Mouse (Mus musculus) hindbrain, embryonic 16.5 days (tissue): ENCODE data around the gene Lrfn1. TPM values are rescaled to one million over a fixed set of nuclear protein-coding genes. Genes with fewer than 3 reads are reported as not detected.

Experiments
- ATAC-seq: fragments of 200-750 bp; cut with Nextera tagmentation; 2 replicates; pipeline ENCODE4 v1.8.0; 2017; ENCODE audit warnings: moderate TSS enrichment, moderate library complexity
- H3K27ac ChIP-seq: fragments of 300-500 bp; sonication (generic); 2 replicates; pipeline ENCODE4 v1.5.1; 2014; ENCODE audit warnings: low read depth, mild to moderate bottlenecking, control low read depth, low read length, moderate library complexity
- H3K27me3 ChIP-seq: fragments of 300-500 bp; sonication (generic); replicated peaks from 2 replicates; pipeline ENCODE4 v1.6.1; 2014; ENCODE audit warnings: low read length; ENCODE audit not compliant: control insufficient read depth, insufficient read depth
- H3K36me3 ChIP-seq: fragments of 300-500 bp; sonication (generic); 2 replicates; pipeline ENCODE4 v1.6.1; 2014; ENCODE audit warnings: mild to moderate bottlenecking, low read length, moderate library complexity, mixed read lengths; ENCODE audit not compliant: control insufficient read depth, insufficient read depth
- H3K4me1 ChIP-seq: fragments of 300-500 bp; sonication (generic); 2 replicates; pipeline ENCODE4 v1.6.1; 2014; ENCODE audit warnings: low read depth, low read length; ENCODE audit not compliant: control insufficient read depth, insufficient read depth
- H3K4me2 ChIP-seq: fragments of 300-500 bp; sonication (generic); 2 replicates; pipeline ENCODE4 v1.6.1; 2014; ENCODE audit warnings: mild to moderate bottlenecking, low read length, control low read depth, moderate library complexity
- H3K4me3 ChIP-seq: fragments of 300-500 bp; sonication (generic); 2 replicates; pipeline ENCODE4 v1.5.1; 2014; ENCODE audit warnings: mild to moderate bottlenecking, low read length, control low read depth, moderate library complexity
- H3K9ac ChIP-seq: fragments of 300-500 bp; sonication (generic); 2 replicates; pipeline ENCODE4 v1.6.1; 2014; ENCODE audit warnings: low read depth, mild to moderate bottlenecking, control low read depth, low read length, moderate library complexity
- H3K9me3 ChIP-seq: fragments of 300-500 bp; sonication (generic); 2 replicates; pipeline ENCODE4 v1.6.1; 2014; ENCODE audit warnings: mild to moderate bottlenecking, low read length, moderate library complexity; ENCODE audit not compliant: control insufficient read depth
- WGBS: fragments of 180-500 bp; shearing (Covaris S2); extraction: QIAGEN DNeasy Blood & Tissue Kit; methylation state at CpG from one replicate; pipeline ENCODE4 v1.1.7; 2014; 5-methylcytosine and 5-hydroxymethylcytosine counted together
- polyA plus RNA-seq: library from polyadenylated mRNA; unstranded; fragments of >200 nt; fragmentation: Nextera tagmentation; extraction: Ambion mirVana; gene quantifications from 2 replicates; pipeline ENCODE4 v1.2.1, GENCODE M21; 2015

The Lrfn1 gene
- polyA plus RNA-seq, 1 experiment from 2014 or later = 15.1 TPM

DNA sequence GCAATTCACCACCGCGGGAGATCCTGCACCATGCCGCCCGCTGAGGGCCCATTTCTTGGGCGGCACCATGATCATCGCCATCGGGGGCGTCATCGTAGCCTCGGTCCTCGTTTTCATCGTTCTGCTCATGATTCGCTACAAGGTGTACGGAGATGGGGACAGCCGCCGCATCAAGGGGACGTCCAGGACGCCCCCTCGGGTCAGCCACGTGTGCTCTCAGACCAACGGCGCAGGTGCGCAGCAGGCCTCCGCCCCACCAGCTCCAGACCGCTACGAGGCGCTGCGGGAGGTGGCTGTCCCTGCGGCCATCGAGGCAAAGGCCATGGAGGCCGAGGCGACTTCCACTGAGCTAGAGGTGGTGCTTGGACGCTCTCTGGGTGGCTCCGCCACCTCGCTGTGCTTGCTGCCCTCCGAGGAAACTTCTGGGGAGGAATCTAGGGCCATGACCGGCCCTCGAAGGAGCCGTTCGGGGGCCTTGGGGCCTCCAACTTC lies 15.0 kb downstream of the Lrfn1 start:
- no peaks in the 10 kb centered on the region for H3K9me3 ChIP-seq
- H3K4me1 ChIP-seq = peaks cover 21% of the 10 kb centered on the region
- H3K9ac ChIP-seq = peak overlapping the region; percentile 55; the same call in 1 of the 2 replicates
- H3K27ac ChIP-seq = no peak overlapping the region
- no peaks in the 10 kb centered on the region; the same call in 1 of the 2 replicates for H3K27me3 ChIP-seq
- ATAC-seq = no peak
- H3K4me2 ChIP-seq = peak overlapping the region; percentile 52
- H3K36me3 ChIP-seq = peaks cover 22% of the 10 kb centered on the region
- peak overlapping the region; percentile 36 for H3K4me3 ChIP-seq
- 19% methylated on average over 40 of the region's 40 CpGs for WGBS

DNA sequence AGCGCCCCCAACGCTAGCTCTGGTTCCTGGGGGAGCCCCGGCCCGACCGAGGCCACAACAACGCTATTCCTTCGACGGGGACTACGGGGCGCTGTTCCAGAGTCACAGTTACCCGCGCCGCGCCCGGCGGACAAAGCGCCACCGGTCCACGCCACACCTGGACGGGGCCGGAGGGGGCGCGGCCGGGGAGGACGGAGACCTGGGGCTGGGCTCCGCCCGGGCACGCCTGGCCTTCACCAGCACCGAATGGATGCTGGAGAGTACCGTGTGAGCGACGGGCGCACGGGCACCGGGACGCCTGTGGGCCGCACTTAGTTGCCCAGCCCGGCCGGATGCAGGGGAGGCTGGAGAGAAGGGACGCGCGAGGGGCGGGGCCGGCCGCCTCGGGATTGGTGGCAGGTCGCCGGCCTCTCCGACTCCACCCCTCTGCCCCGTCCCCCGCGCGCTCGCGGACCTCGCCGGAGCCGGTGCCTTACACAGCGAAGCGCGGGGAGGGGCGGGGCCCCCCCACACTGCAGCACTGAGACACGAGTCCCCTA lies 15.5 kb downstream of the Lrfn1 start:
- Histone ChIP-seq H3K4me2 (peak overlapping the region; percentile 52), H3K27ac (no peak overlapping the region), H3K9me3 (no peaks in the 10 kb centered on the region), H3K36me3 (peaks cover 18% of the 10 kb centered on the region), H3K4me3 (peak overlapping the region; percentile 36), H3K9ac (peak overlapping the region; percentile 55), H3K27me3 (no peaks in the 10 kb centered on the region; the same call in 1 of the 2 replicates), H3K4me1 (peaks cover 21% of the 10 kb centered on the region)
- WGBS = 3% methylated on average over 45 of the region's 63 CpGs
- 0 out of 2 replicates have a peak, but pooled peaks have one; percentile 12 for ATAC-seq

DNA sequence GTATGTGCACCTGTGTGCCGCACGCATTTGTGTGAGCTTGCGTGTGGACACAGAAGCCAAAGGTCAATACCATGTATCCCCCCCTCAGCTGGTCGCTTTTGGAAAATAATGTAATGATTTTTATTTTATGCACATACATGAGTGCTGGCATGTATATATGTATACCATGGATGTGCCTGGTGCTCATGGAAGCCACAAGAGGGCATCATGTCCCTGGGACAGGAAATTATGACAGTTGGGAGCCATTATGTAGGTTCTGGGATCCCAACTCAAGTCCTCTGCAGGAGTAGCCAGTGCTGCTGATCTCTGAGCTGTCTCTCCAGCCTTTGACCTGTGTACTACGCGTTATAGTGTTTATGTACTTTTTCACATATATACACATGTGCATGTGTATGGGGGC lies 24.4 kb downstream of the Lrfn1 start:
- WGBS = 89% methylated on average over 6 of the region's 6 CpGs
- no peaks in the 10 kb centered on the region for H3K4me1 ChIP-seq
- H3K9me3 ChIP-seq = no peaks in the 10 kb centered on the region

DNA sequence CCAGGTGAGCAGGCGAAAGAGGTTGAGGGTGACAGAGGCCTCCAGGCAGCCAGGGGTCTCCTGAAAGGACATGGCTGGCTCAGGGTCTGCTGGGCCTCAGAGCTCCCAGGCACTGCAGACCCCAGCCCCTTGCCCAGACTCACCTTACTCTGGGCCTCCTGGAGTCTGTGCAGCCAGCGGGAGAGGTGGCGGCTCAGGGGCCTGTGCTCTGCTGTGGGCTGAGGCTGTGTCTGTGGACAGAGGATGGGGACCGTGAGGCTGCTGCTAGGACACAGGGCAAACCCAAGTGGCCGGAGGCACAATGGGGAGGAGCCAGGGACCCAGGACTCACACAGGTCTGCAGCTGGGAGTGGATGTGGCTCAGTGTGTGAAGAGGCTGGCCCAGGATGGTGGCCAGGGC lies 25.6 kb downstream of the Lrfn1 start:
- H3K4me2 ChIP-seq = no peak overlapping the region
- H3K4me1 ChIP-seq = no peaks in the 10 kb centered on the region
- H3K9me3 ChIP-seq = no peaks in the 10 kb centered on the region
- no peaks in the 10 kb centered on the region for H3K36me3 ChIP-seq
- no peak overlapping the region for H3K4me3 ChIP-seq
- H3K27ac ChIP-seq = no peak overlapping the region
- no peak for ATAC-seq
- no peaks in the 10 kb centered on the region for H3K27me3 ChIP-seq
- WGBS = 87% methylated on average over 5 of the region's 5 CpGs
- no peak overlapping the region for H3K9ac ChIP-seq

More for the DNA sequence above, 24.4 kb downstream of the Lrfn1 start:
- no peak for ATAC-seq
- Histone ChIP-seq H3K27me3 (no peaks in the 10 kb centered on the region), H3K36me3 (no peaks in the 10 kb centered on the region), H3K4me2 (no peak overlapping the region), H3K9ac (no peak overlapping the region), H3K27ac (no peak overlapping the region), H3K4me3 (no peak overlapping the region)

DNA sequence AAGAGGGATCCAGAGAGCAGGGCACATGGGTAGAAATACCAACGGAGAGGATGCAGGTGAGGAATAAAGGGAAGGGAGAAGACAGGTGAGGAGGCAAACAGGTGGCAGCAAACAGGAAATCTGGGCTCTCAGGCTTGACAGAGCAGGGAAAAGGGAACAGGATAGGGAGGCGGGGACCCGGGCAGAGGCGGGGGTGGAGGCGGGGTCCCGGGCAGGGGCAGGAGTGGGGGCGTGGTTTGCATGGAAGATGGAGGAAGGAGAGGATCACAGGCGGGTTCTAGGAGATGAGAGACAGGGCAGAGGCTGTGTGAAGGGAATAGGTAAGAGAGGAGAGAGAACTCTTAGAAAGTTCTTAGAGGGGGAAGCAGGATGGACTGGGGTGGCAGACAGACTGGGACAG lies 27.1 kb downstream of the Lrfn1 start:
- Histone ChIP-seq H3K27ac (no peak overlapping the region), H3K4me1 (no peaks in the 10 kb centered on the region), H3K36me3 (no peaks in the 10 kb centered on the region), H3K27me3 (no peaks in the 10 kb centered on the region), H3K4me2 (no peak overlapping the region), H3K4me3 (no peak overlapping the region), H3K9ac (no peak overlapping the region), H3K9me3 (no peaks in the 10 kb centered on the region)
- no peak for ATAC-seq
- WGBS = 6% methylated on average over 8 of the region's 8 CpGs

DNA sequence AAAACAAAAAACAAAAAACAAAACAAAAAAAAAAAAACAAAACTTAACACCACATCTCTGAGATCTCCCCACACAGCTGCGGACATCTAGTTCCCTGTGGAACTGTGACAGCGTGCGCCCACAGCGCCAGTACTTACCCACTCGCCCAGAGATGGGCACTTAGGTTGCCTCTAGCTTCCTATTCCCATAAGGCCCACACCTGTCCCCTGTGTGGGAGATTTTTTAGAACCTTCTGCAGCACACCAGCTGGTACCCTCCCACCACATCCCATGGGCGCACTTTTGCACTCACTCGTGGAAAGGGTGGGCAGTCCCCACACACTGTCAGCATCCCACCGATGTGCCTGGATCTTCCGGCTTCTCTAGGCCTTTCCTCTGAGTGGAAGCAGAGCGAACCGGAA lies 31.1 kb downstream of the Lrfn1 start:
- H3K27ac ChIP-seq = no peak overlapping the region
- H3K36me3 ChIP-seq = no peaks in the 10 kb centered on the region
- H3K4me2 ChIP-seq = no peak overlapping the region
- no peak overlapping the region for H3K4me3 ChIP-seq
- H3K4me1 ChIP-seq = peaks cover under 1% of the 10 kb centered on the region
- ATAC-seq = no peak
- H3K9ac ChIP-seq = no peak overlapping the region
- no peaks in the 10 kb centered on the region for H3K27me3 ChIP-seq
- no peaks in the 10 kb centered on the region for H3K9me3 ChIP-seq
- 79% methylated on average over 11 of the region's 11 CpGs for WGBS

DNA sequence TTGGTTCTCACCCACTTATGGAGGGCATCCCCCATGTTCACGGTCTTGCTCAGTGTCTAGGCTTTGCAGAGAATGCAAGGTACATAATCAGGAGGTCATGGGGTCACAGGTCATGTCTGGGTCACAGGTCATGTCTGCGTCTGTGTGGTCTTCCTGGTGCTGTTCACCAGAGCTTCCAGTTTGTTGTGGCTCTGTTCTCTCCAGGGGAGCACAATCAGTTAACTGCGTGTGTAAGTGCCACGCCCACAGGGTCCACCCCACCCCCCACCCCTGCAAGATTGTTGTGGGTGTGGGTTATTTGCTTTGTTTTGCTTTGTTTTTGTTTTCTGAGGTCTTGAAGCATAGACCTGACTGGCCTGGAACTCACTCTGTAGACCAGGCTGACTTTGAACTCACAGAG lies 32.4 kb downstream of the Lrfn1 start:
- H3K36me3 ChIP-seq = no peaks in the 10 kb centered on the region
- ATAC-seq = no peak
- no peaks in the 10 kb centered on the region for H3K9me3 ChIP-seq
- H3K9ac ChIP-seq = no peak overlapping the region
- H3K27ac ChIP-seq = no peak overlapping the region
- peaks cover 5% of the 10 kb centered on the region for H3K4me1 ChIP-seq
- 28% methylated on average over 4 of the region's 4 CpGs for WGBS
- H3K4me3 ChIP-seq = no peak overlapping the region
- peaks cover 3% of the 10 kb centered on the region; the same call in 1 of the 2 replicates for H3K27me3 ChIP-seq
- no peak overlapping the region for H3K4me2 ChIP-seq

DNA sequence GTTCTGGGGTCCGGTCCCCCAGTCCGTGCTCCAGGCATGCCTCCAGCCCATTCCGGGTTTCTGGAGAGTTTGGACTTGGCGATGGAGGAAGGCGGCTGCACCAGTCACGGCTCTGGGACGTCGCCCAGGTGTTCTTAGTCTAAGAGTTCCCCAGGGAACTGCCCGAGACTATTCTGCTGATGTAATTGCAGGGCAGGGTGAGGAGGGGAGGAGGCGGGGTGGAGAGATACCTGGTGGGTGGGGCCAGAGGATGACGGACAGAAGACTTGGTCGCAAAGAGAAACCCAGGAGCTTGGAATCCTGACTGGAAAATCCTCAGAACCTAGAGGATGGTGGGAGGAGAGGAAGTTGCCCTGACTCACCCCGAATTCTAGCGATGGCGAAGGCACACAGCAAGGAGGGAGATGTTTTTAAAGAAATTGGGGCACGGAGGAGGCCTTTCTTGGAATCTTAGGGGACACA lies 36.3 kb downstream of the Lrfn1 start:
- peak overlapping the region; percentile 35 for H3K4me3 ChIP-seq
- H3K9ac ChIP-seq = peak overlapping the region; percentile 44
- 6% methylated on average over 16 of the region's 16 CpGs for WGBS
- no peak overlapping the region for H3K27ac ChIP-seq
- no peaks in the 10 kb centered on the region for H3K9me3 ChIP-seq
- no peak for ATAC-seq
- H3K36me3 ChIP-seq = no peaks in the 10 kb centered on the region
- H3K27me3 ChIP-seq = peaks cover 3% of the 10 kb centered on the region; the same call in 1 of the 2 replicates
- peak overlapping the region; percentile 58 for H3K4me2 ChIP-seq
- H3K4me1 ChIP-seq = peaks cover 5% of the 10 kb centered on the region

DNA sequence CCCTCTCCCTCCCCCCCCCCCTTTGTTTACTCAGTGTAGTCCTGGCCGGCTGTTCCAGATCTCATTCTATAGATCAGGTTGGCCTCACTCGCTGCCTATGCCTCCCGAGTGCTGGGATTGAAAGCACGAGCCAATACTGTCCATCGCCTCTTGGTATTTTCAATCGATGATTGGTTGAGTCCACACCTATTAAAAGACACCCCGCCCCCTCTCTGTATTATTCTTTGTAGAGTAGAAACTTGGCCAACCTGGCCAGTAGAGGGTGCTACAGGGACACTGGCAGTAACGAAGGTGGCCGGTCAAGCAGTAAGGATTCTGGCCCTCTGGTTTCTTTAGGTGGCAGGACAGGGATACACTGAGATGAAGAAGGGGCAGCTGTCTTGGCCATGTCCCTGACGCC lies 38.6 kb downstream of the Lrfn1 start:
- WGBS = 4% methylated on average over 10 of the region's 10 CpGs
- no peak overlapping the region for H3K27ac ChIP-seq
- peak overlapping the region; percentile 15 for H3K4me2 ChIP-seq
- peak; percentile 69; the same call in 1 of the 2 replicates for ATAC-seq
- peaks cover 5% of the 10 kb centered on the region for H3K4me1 ChIP-seq
- H3K27me3 ChIP-seq = peaks cover 3% of the 10 kb centered on the region; the same call in 1 of the 2 replicates
- H3K36me3 ChIP-seq = no peaks in the 10 kb centered on the region
- no peaks in the 10 kb centered on the region for H3K9me3 ChIP-seq
- no peak overlapping the region for H3K4me3 ChIP-seq
- H3K9ac ChIP-seq = no peak overlapping the region
